Mouse (Mus musculus) adrenal gland, adult 18-20 months (tissue): Measurements from ENCODE around the gene Hoxb3. TPM values are rescaled to one million over a fixed set of nuclear protein-coding genes. Genes with fewer than 3 reads are reported as not detected.

Source experiments
- DNase-seq, 2 experiments: peaks; one replicate each; pipeline ENCODE4 v3.0.0; 2021 to 2022; ENCODE audit warnings: low spot score in 2 of 2
- long read RNA-seq, 2 experiments: library from polyadenylated mRNA; stranded (forward); transcript quantifications; one replicate each; pipeline ENCODE4 v2.0.0; 2021
- total RNA-seq, 2 experiments: library from RNA; stranded (reverse); gene quantifications; 1 replicate in 1 of 2; 2 replicates in 1 of 2; pipeline ENCODE4 v1.2.3; 2021

Gene Hoxb3
- 10 to 100 TPM; 17.2 to 20.7 TPM for total RNA-seq
- long read RNA-seq, experiment 1, partial matches to known transcripts = 0 of 3 reads
- long read RNA-seq, experiment 1, other reads (novel, unspliced or antisense) = 3 of 3 reads
- long read RNA-seq, experiment 2, partial matches to known transcripts = 0 of 2 reads
- long read RNA-seq, experiment 2, other reads (novel, unspliced or antisense) = 2 of 2 reads

DNA sequence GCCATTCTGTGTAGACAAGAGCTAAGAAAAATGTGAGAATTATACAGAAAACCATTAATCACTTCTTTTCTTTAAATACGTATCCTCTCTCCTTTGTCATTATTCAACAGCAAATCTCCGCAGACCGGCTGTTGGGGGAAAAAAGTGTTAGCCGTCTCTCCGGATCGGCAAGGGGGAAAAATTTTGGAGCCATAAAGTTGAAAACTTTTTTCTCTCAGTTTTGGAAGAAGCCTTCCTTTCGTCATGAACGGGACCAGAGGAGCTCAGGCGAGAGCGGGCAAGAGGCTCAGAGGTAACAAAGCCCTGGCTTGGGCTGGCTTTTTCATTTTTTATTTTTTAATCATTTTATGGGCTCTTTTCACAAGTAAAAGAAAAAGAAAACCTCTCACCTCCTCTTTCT is at the start of gene Hoxb3:
Gene Hoxb3 (plus strand): TSS at position 173 of the 400 bp plus-strand sequence.
- DNase-seq = no peak

GRCm38 (mm10) chr11:96274428-96274827 is 48.7 kb upstream of the Hoxb3 start:
- no peak for DNase-seq

DNA sequence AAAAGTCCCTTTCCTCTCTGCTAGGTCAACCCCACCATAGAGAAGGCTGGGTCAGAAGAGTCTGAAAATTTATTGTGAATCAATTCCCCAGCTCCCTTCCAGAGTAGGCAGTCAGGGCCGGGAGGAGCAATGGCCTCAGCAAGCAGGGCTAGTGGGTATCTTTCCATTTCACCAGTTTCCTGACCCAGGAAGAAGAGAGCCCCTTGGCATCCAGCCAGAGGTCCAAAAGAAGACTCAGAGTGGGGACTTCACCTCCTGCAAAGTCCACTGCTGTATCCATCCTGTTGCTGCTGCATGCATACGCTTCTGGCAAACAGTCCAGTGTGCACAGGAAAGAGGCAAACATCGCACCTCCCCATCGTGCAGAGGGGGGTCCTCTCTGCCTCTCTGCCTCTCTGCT is 47.2 kb upstream of the Hoxb3 start:
- peak in 1 of 2 experiments; percentile 64 for DNase-seq

GRCm38 (mm10) chr11:96277151-96278044 is 45.7 kb upstream of the Hoxb3 start:
- DNase-seq = peak in 1 of 2 experiments; percentile 67

- no peak for DNase-seq
These were observed 44.8 kb upstream of the Hoxb3 start for GRCm38 (mm10) chr11:96278324-96278723.

GRCm38 (mm10) chr11:96278773-96279172 is 44.4 kb upstream of the Hoxb3 start:
- DNase-seq = peak; percentile 90 to 93

- peak; percentile 46 to 56 for DNase-seq
These were observed 43.5 kb upstream of the Hoxb3 start for GRCm38 (mm10) chr11:96279421-96280233.

- peak in 1 of 2 experiments; percentile 32 for DNase-seq
These were observed 42.4 kb upstream of the Hoxb3 start for GRCm38 (mm10) chr11:96280399-96281378.

DNA sequence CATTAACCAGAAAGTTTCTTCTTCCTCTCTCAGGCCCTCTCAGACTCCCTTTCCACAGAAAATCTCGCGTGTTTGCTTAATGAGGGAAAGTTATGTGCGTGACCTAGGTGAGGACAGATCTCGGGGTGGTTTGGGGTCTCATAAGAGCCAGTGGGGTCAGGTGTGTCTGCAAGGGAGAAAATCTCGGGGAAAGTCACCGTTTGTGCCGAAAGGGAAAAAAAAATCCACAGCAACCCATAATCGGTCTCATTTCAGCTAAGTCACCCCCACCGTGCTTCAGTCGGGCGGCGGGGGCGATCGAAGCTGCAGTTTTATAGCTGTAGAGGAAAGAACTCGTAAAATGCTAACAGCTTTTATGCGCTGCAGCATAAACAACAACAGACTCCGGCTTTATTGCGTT is 41.7 kb upstream of the Hoxb3 start:
- no peak for DNase-seq

GRCm38 (mm10) chr11:96281855-96282570 is 41.1 kb upstream of the Hoxb3 start, which contains the start of gene Hoxb8:
TSS of gene Hoxb8 (plus strand) at chr11:96281905.
- DNase-seq = peak in 1 of 2 experiments; percentile 44

DNA sequence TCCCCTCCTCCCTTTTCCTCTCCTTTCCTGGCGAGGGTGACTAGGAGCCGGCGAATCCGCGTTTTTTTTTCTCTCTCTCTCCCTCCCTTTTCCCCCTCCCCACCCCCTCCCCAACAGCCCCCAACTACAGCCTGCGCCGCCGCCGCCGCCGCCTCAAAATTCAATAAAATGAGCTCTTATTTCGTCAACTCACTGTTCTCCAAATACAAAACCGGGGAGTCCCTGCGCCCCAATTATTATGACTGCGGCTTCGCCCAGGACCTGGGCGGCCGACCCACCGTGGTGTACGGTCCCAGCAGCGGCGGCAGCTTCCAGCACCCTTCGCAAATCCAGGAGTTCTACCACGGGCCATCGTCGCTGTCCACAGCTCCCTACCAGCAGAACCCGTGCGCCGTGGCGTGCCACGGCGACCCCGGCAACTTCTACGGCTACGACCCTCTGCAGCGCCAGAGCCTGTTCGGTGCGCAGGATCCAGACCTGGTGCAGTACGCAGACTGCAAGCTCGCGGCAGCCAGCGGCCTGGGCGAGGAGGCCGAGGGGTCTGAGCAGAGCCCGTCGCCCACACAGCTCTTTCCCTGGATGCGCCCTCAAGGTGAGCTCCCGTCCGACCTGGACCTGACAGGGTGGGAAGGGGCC is 40.2 kb upstream of the Hoxb3 start:
- DNase-seq = peak in 1 of 2 experiments; percentile 42

DNA sequence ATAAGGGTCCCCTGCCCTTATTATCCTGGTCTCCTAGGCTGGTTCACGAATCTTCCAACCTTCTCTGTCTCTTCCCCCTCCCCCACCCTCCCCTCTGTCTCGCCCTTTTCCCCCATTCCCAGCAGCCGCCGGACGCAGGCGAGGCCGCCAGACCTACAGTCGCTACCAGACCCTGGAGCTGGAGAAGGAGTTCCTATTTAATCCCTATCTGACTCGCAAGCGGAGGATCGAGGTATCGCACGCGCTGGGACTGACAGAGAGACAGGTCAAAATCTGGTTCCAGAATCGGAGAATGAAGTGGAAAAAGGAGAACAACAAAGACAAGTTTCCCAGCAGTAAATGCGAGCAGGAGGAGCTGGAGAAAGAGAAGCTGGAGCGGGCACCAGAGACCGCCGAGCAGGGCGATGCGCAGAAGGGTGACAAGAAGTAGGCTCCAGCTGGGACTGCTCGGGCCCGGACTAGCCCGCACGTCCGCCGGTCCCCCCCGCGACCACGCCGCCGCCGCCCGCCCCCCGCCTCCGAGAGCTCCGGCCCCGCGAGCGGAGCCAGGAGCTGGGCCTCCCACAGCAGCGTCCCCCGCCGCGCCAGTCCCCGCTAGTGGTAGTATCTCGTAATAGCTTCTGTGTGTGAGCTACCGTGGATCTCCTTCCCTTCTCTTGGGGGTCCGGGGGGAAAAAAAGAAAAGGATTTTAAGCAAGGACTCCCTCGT is 38.9 kb upstream of the Hoxb3 start:
- peak in 1 of 2 experiments; percentile 63 for DNase-seq

GRCm38 (mm10) chr11:96284774-96285734 is 38.1 kb upstream of the Hoxb3 start:
- DNase-seq = no peak

- peak in 1 of 2 experiments; percentile 74 for DNase-seq
These were observed 37.1 kb upstream of the Hoxb3 start, which contains the start of gene Hoxb7 for GRCm38 (mm10) chr11:96285771-96286738. TSS of gene Hoxb7 (plus strand) at chr11:96286623.

GRCm38 (mm10) chr11:96286739-96287385 is 36.3 kb upstream of the Hoxb3 start:
- peak in 1 of 2 experiments; percentile 60 for DNase-seq
